Mouse (Mus musculus) liver, embryonic 12.5 days (tissue): ENCODE results near the gene Slc15a1. TPM values are rescaled to one million over a fixed set of nuclear protein-coding genes. Genes with fewer than 3 reads are reported as not detected.
A peak's percentile ranks its signal among the peaks of the same experiment; 100 is the strongest.

Experiments
- ATAC-seq: fragments of 200-750 bp; cut with Nextera tagmentation; 2 replicates; pipeline ENCODE4 v1.8.0; 2017; ENCODE audit warnings: moderate number of reproducible peaks, mild to moderate bottlenecking, moderate library complexity
- H3K27ac ChIP-seq: fragments of 300-500 bp; sonication (generic); 2 replicates; pipeline ENCODE4 v1.5.1; 2016; ENCODE audit warnings: mild to moderate bottlenecking
- H3K27me3 ChIP-seq: fragments of 300-500 bp; sonication (generic); replicated peaks from 2 replicates; pipeline ENCODE4 v1.6.1; 2016; ENCODE audit warnings: mild to moderate bottlenecking, moderate library complexity
- H3K36me3 ChIP-seq: fragments of 300-500 bp; sonication (generic); 2 replicates; pipeline ENCODE4 v1.6.1; 2016; ENCODE audit warnings: mild to moderate bottlenecking, moderate library complexity
- H3K4me1 ChIP-seq: fragments of 300-500 bp; sonication (generic); 2 replicates; pipeline ENCODE4 v1.6.1; 2016
- H3K4me2 ChIP-seq: fragments of 300-500 bp; sonication (generic); 2 replicates; pipeline ENCODE4 v1.6.1; 2016; ENCODE audit warnings: mild to moderate bottlenecking, moderate library complexity
- H3K4me3 ChIP-seq: fragments of 300-500 bp; sonication (generic); 2 replicates; pipeline ENCODE4 v1.5.1; 2016; ENCODE audit warnings: mild to moderate bottlenecking, moderate library complexity
- H3K9ac ChIP-seq: fragments of 300-500 bp; sonication (generic); 2 replicates; pipeline ENCODE4 v1.6.1; 2016; ENCODE audit warnings: mild to moderate bottlenecking, moderate library complexity
- H3K9me3 ChIP-seq: fragments of 300-500 bp; sonication (generic); replicated peaks from 2 replicates; pipeline ENCODE4 v1.6.1; 2016; ENCODE audit warnings: mild to moderate bottlenecking, moderate library complexity
- WGBS: fragments of 180-500 bp; shearing (Covaris S2); methylation state at CpG from one replicate; pipeline ENCODE4 v1.1.7; 2016; ENCODE audit not compliant: insufficient replicate concordance; 5-methylcytosine and 5-hydroxymethylcytosine counted together
- polyA plus RNA-seq: library from polyadenylated mRNA; unstranded; fragments of >200 nt; fragmentation: Nextera tagmentation; extraction: Ambion mirVana; gene quantifications from 2 replicates; pipeline ENCODE4 v1.2.1, GENCODE M21; 2016

Gene Slc15a1
- polyA plus RNA-seq, 1 experiment from 2014 or later: not detected

- H3K4me3 ChIP-seq: no peak overlapping the region
- H3K27ac ChIP-seq: no peak overlapping the region
- no peak overlapping the region for H3K4me2 ChIP-seq
- H3K9ac ChIP-seq: no peak overlapping the region
- H3K27me3 ChIP-seq: peaks cover 3% of the 10 kb centered on the region; the same call in 1 of the 2 replicates
- no peaks in the 10 kb centered on the region for H3K9me3 ChIP-seq
- no peak for ATAC-seq
- 56% methylated on average over 4 of the region's 4 CpGs for WGBS
- no peaks in the 10 kb centered on the region for H3K36me3 ChIP-seq
- H3K4me1 ChIP-seq: no peaks in the 10 kb centered on the region
Observed at GRCm38 (mm10) chr14:121521709-121522108, 16.7 kb upstream of the Slc15a1 start.

- Histone ChIP-seq H3K36me3 (no peaks in the 10 kb centered on the region), H3K9me3 (no peaks in the 10 kb centered on the region), H3K4me1 (no peaks in the 10 kb centered on the region), H3K4me2 (no peak overlapping the region), H3K27me3 (peaks cover 3% of the 10 kb centered on the region; the same call in 1 of the 2 replicates), H3K4me3 (no peak overlapping the region), H3K27ac (no peak overlapping the region), H3K9ac (no peak overlapping the region)
- 46% methylated on average over 5 of the region's 5 CpGs for WGBS
- ATAC-seq: no peak
Observed at GRCm38 (mm10) chr14:121516881-121517280, 11.8 kb upstream of the Slc15a1 start.

GRCm38 (mm10) chr14:121508929-121509328, 3.9 kb upstream of the Slc15a1 start:
- H3K9ac ChIP-seq: no peak overlapping the region
- no peak overlapping the region for H3K4me3 ChIP-seq
- H3K9me3 ChIP-seq: no peaks in the 10 kb centered on the region
- WGBS: 48% methylated on average over 2 of the region's 2 CpGs
- H3K27me3 ChIP-seq: peaks cover 37% of the 10 kb centered on the region
- H3K4me1 ChIP-seq: no peaks in the 10 kb centered on the region
- H3K36me3 ChIP-seq: no peaks in the 10 kb centered on the region
- no peak overlapping the region for H3K4me2 ChIP-seq
- H3K27ac ChIP-seq: no peak overlapping the region
- no peak for ATAC-seq

- Histone ChIP-seq H3K9ac (no peak overlapping the region), H3K27me3 (peaks cover 47% of the 10 kb centered on the region), H3K9me3 (no peaks in the 10 kb centered on the region), H3K36me3 (no peaks in the 10 kb centered on the region), H3K4me3 (no peak overlapping the region), H3K4me2 (no peak overlapping the region), H3K4me1 (no peaks in the 10 kb centered on the region), H3K27ac (no peak overlapping the region)
- 4% methylated on average over 6 of the region's 6 CpGs for WGBS
- no peak for ATAC-seq
Observed at GRCm38 (mm10) chr14:121506336-121506735, 1.3 kb upstream of the Slc15a1 start.

- ATAC-seq: no peak
- 16% methylated on average over 9 of the region's 9 CpGs for WGBS
- no peaks in the 10 kb centered on the region for H3K36me3 ChIP-seq
Observed at GRCm38 (mm10) chr14:121505485-121505860, 421 bp upstream of the Slc15a1 start.

GRCm38 (mm10) chr14:121500577-121500976, 4.5 kb downstream of the Slc15a1 start:
- Histone ChIP-seq H3K36me3 (no peaks in the 10 kb centered on the region), H3K9me3 (no peaks in the 10 kb centered on the region), H3K4me1 (no peaks in the 10 kb centered on the region), H3K27ac (no peak overlapping the region), H3K4me2 (no peak overlapping the region), H3K27me3 (peaks cover 40% of the 10 kb centered on the region), H3K4me3 (no peak overlapping the region), H3K9ac (no peak overlapping the region)
- WGBS: 40% methylated on average over 2 of the region's 2 CpGs
- no peak for ATAC-seq

More at GRCm38 (mm10) chr14:121505485-121505860, 421 bp upstream of the Slc15a1 start:
- Histone ChIP-seq H3K4me1 (no peaks in the 10 kb centered on the region), H3K9me3 (no peaks in the 10 kb centered on the region), H3K4me3 (no peak overlapping the region), H3K4me2 (peak overlapping the region; percentile 44), H3K9ac (no peak overlapping the region), H3K27me3 (peaks cover 55% of the 10 kb centered on the region), H3K27ac (no peak overlapping the region)

- no peak overlapping the region for H3K4me2 ChIP-seq
- 22% methylated on average over 1 of the region's 1 CpGs for WGBS
- H3K27ac ChIP-seq: no peak overlapping the region
- ATAC-seq: no peak
- H3K27me3 ChIP-seq: peaks cover 32% of the 10 kb centered on the region
- H3K9ac ChIP-seq: no peak overlapping the region
- H3K4me1 ChIP-seq: no peaks in the 10 kb centered on the region
- no peaks in the 10 kb centered on the region for H3K36me3 ChIP-seq
- H3K4me3 ChIP-seq: no peak overlapping the region
- H3K9me3 ChIP-seq: no peaks in the 10 kb centered on the region
Observed at GRCm38 (mm10) chr14:121499769-121500168, 5.3 kb downstream of the Slc15a1 start.

- 34% methylated on average over 1 of the region's 1 CpGs for WGBS
- Histone ChIP-seq H3K9me3 (no peaks in the 10 kb centered on the region), H3K36me3 (no peaks in the 10 kb centered on the region)
Observed at GRCm38 (mm10) chr14:121497800-121498199, 7.3 kb downstream of the Slc15a1 start.

GRCm38 (mm10) chr14:121495741-121496140, 9.3 kb downstream of the Slc15a1 start:
- Histone ChIP-seq H3K4me2 (no peak overlapping the region), H3K4me1 (no peaks in the 10 kb centered on the region), H3K4me3 (no peak overlapping the region), H3K27me3 (peaks cover 25% of the 10 kb centered on the region), H3K27ac (no peak overlapping the region), H3K9ac (no peak overlapping the region), H3K36me3 (no peaks in the 10 kb centered on the region), H3K9me3 (no peaks in the 10 kb centered on the region)
- no peak for ATAC-seq
- WGBS: 59% methylated on average over 4 of the region's 4 CpGs

More at GRCm38 (mm10) chr14:121497800-121498199, 7.3 kb downstream of the Slc15a1 start:
- H3K9ac ChIP-seq: no peak overlapping the region
- H3K27me3 ChIP-seq: peaks cover 15% of the 10 kb centered on the region; the same call in 1 of the 2 replicates
- no peak for ATAC-seq
- H3K27ac ChIP-seq: no peak overlapping the region
- H3K4me1 ChIP-seq: no peaks in the 10 kb centered on the region
- no peak overlapping the region for H3K4me3 ChIP-seq
- no peak overlapping the region for H3K4me2 ChIP-seq

GRCm38 (mm10) chr14:121495120-121495519, 9.9 kb downstream of the Slc15a1 start:
- H3K4me2 ChIP-seq: no peak overlapping the region
- no peak overlapping the region for H3K4me3 ChIP-seq
- no peaks in the 10 kb centered on the region for H3K9me3 ChIP-seq
- WGBS: 41% methylated on average over 2 of the region's 2 CpGs
- H3K4me1 ChIP-seq: no peaks in the 10 kb centered on the region
- no peaks in the 10 kb centered on the region for H3K36me3 ChIP-seq
- no peak overlapping the region for H3K9ac ChIP-seq
- no peak for ATAC-seq
- H3K27me3 ChIP-seq: peaks cover 18% of the 10 kb centered on the region
- no peak overlapping the region for H3K27ac ChIP-seq

- 34% methylated on average over 2 of the region's 2 CpGs for WGBS
- H3K27me3 ChIP-seq: peaks cover 17% of the 10 kb centered on the region
Observed at GRCm38 (mm10) chr14:121494238-121494637, 10.8 kb downstream of the Slc15a1 start.

GRCm38 (mm10) chr14:121493712-121494111, 11.3 kb downstream of the Slc15a1 start:
- H3K27ac ChIP-seq: no peak overlapping the region

More at GRCm38 (mm10) chr14:121494238-121494637, 10.8 kb downstream of the Slc15a1 start:
- Histone ChIP-seq H3K4me2 (no peak overlapping the region), H3K27ac (no peak overlapping the region), H3K36me3 (no peaks in the 10 kb centered on the region), H3K4me3 (no peak overlapping the region), H3K9me3 (no peaks in the 10 kb centered on the region), H3K4me1 (no peaks in the 10 kb centered on the region), H3K9ac (no peak overlapping the region)
- no peak for ATAC-seq

GRCm38 (mm10) chr14:121492328-121492727, 12.7 kb downstream of the Slc15a1 start:
- Histone ChIP-seq H3K4me3 (no peak overlapping the region), H3K9ac (no peak overlapping the region), H3K9me3 (no peaks in the 10 kb centered on the region), H3K36me3 (no peaks in the 10 kb centered on the region), H3K27ac (no peak overlapping the region), H3K4me2 (no peak overlapping the region), H3K27me3 (peaks cover 21% of the 10 kb centered on the region), H3K4me1 (no peaks in the 10 kb centered on the region)
- ATAC-seq: no peak
- WGBS: 68% methylated on average over 8 of the region's 8 CpGs

More at GRCm38 (mm10) chr14:121493712-121494111, 11.3 kb downstream of the Slc15a1 start:
- H3K4me2 ChIP-seq: no peak overlapping the region
- H3K4me3 ChIP-seq: no peak overlapping the region
- no peaks in the 10 kb centered on the region for H3K36me3 ChIP-seq
- H3K27me3 ChIP-seq: peaks cover 17% of the 10 kb centered on the region
- no peaks in the 10 kb centered on the region for H3K4me1 ChIP-seq
- ATAC-seq: no peak
- no peak overlapping the region for H3K9ac ChIP-seq
- WGBS: 37% methylated on average over 3 of the region's 3 CpGs
- no peaks in the 10 kb centered on the region for H3K9me3 ChIP-seq
